Mouse (Mus musculus) CH12.LX (cell line): ENCODE measurements at regions not wholly inside any gene's neighbourhood (a gene's known extent, or its start where the extent isn't known, plus 50 kb on each side); places are given as distances from the start of the nearest gene placed in this dataset.

ENCODE experiments used
- DNase-seq: peaks from one replicate; pipeline ENCODE4 v3.0.0-alpha.2; 2013; ENCODE audit errors: extremely low read depth
- H3K27ac ChIP-seq: 2 replicates; pipeline ENCODE4 v1.5.1; 2012; ENCODE audit warnings: low read depth, mild to moderate bottlenecking, control low read depth, moderate library complexity; ENCODE audit not compliant: insufficient read depth
- H3K27me3 ChIP-seq: replicated peaks from 2 replicates; pipeline ENCODE3; 2012; ENCODE audit warnings: inconsistent platforms
- H3K36me3 ChIP-seq, 2 experiments: replicated peaks in 1 of 2; 2 replicates each; pipeline versions ENCODE3 to v1.6.1; 2012; ENCODE audit warnings: inconsistent platforms in 1 of 2, low read length in 1 of 2, mild to moderate bottlenecking in 1 of 2, mixed read lengths in 1 of 2, moderate library complexity in 1 of 2; ENCODE audit not compliant: control insufficient read depth in 1 of 2, insufficient read depth in 1 of 2
- H3K4me1 ChIP-seq, 2 experiments: 2 replicates each; pipeline ENCODE4 v1.6.1; 2012; ENCODE audit warnings: inconsistent platforms in 1 of 2, moderate library complexity in 1 of 2; ENCODE audit not compliant: insufficient read depth in 2 of 2, control insufficient read depth in 1 of 2
- H3K4me2 ChIP-seq: 2 replicates; pipeline ENCODE4 v1.6.1; 2012; ENCODE audit warnings: low read depth, mild to moderate bottlenecking, control low read depth; ENCODE audit not compliant: poor library complexity, insufficient read depth, severe bottlenecking
- H3K4me3 ChIP-seq, 3 experiments: fragments of 150-350 bp in 1 of 3; sonication (generic) in 1 of 3; replicated peaks in 1 of 3; 2 replicates each; pipeline versions ENCODE3 to v1.5.1; 2011 to 2012; ENCODE audit warnings: low read depth in 2 of 3, low read length in 2 of 3, mild to moderate bottlenecking in 2 of 3, moderate library complexity in 2 of 3, control low read depth in 1 of 3, improper control_type of control experiment in 1 of 3, inconsistent platforms in 1 of 3, mixed read lengths in 1 of 3; ENCODE audit not compliant: poor library complexity in 1 of 3
- H3K79me2 ChIP-seq: replicated peaks from 2 replicates; pipeline ENCODE4 v1.6.1; 2012; ENCODE audit warnings: mild to moderate bottlenecking, moderate library complexity; ENCODE audit not compliant: control insufficient read depth, poor library complexity, insufficient read depth, severe bottlenecking; ENCODE audit errors: extremely low read depth
- H3K9ac ChIP-seq: 2 replicates; pipeline ENCODE4 v1.6.1; 2012; ENCODE audit warnings: low read depth, mild to moderate bottlenecking, control low read depth, moderate library complexity; ENCODE audit not compliant: insufficient read depth
- H3K9me3 ChIP-seq: replicated peaks from 2 replicates; pipeline ENCODE3; 2012; ENCODE audit warnings: low read length, inconsistent platforms, mixed read lengths
- CHD1 ChIP-seq: IDR thresholded peaks from 2 replicates; pipeline ENCODE4 v1.6.1; 2012; ENCODE audit warnings: low read depth, low read length, improper control_type of control experiment, inconsistent platforms
- CHD2 ChIP-seq: IDR thresholded peaks from 2 replicates; pipeline ENCODE4 v1.6.1; 2011; ENCODE audit warnings: low read length, improper control_type of control experiment
- E2F4 ChIP-seq: IDR thresholded peaks from 2 replicates; pipeline ENCODE4 v1.6.1; 2011; ENCODE audit warnings: low read depth, low read length, improper control_type of control experiment; ENCODE audit not compliant: insufficient replicate concordance
- ELF1 ChIP-seq: IDR thresholded peaks from 2 replicates; pipeline ENCODE4 v1.6.1; 2014; ENCODE audit warnings: low read depth, mild to moderate bottlenecking, inconsistent platforms, low read length, improper control_type of control experiment
- ETS1 ChIP-seq: conservative IDR thresholded peaks from 2 replicates; pipeline ENCODE4 v1.6.1; 2012; ENCODE audit warnings: low read depth, mild to moderate bottlenecking, inconsistent platforms, low read length, improper control_type of control experiment, moderate library complexity
- GABPA ChIP-seq: IDR thresholded peaks from 2 replicates; pipeline ENCODE4 v1.6.1; 2012; ENCODE audit warnings: low read depth, low read length, improper control_type of control experiment, inconsistent platforms; ENCODE audit not compliant: insufficient replicate concordance
- HCFC1 ChIP-seq: IDR thresholded peaks from 2 replicates; pipeline ENCODE4 v1.6.1; 2012; ENCODE audit warnings: low read depth, mild to moderate bottlenecking, inconsistent platforms, low read length, improper control_type of control experiment
- IRF4 ChIP-seq: IDR thresholded peaks from 2 replicates; pipeline ENCODE4 v1.6.1; 2014; ENCODE audit warnings: low read depth, mild to moderate bottlenecking, inconsistent platforms, low read length, improper control_type of control experiment
- JUND ChIP-seq: conservative IDR thresholded peaks from 2 replicates; pipeline ENCODE4 v1.6.1; 2011; ENCODE audit warnings: low read depth, low read length, improper control_type of control experiment
- MAFK ChIP-seq: IDR thresholded peaks from 2 replicates; pipeline ENCODE4 v1.6.1; 2011; ENCODE audit warnings: low read length, improper control_type of control experiment; ENCODE audit not compliant: insufficient replicate concordance
- MAX ChIP-seq: IDR thresholded peaks from 2 replicates; pipeline ENCODE4 v1.6.1; 2011; ENCODE audit warnings: low read length, improper control_type of control experiment
- MEF2A ChIP-seq: IDR thresholded peaks from 2 replicates; pipeline ENCODE4 v1.6.1; 2014; ENCODE audit warnings: low read depth, mild to moderate bottlenecking, inconsistent platforms, low read length, improper control_type of control experiment, borderline replicate concordance
- MXI1 ChIP-seq: IDR thresholded peaks from 2 replicates; pipeline ENCODE4 v1.6.1; 2011; ENCODE audit warnings: mild to moderate bottlenecking, low read depth, low read length, improper control_type of control experiment
- MYC ChIP-seq: IDR thresholded peaks from 2 replicates; pipeline ENCODE4 v1.6.1; 2011; ENCODE audit warnings: low read depth, mild to moderate bottlenecking, improper control_type of control experiment, low read length
- NELFE ChIP-seq: IDR thresholded peaks from 2 replicates; pipeline ENCODE4 v1.6.1; 2011; ENCODE audit warnings: low read depth, low read length, improper control_type of control experiment
- PAX5 ChIP-seq: IDR thresholded peaks from 2 replicates; pipeline ENCODE4 v1.6.1; 2012; ENCODE audit warnings: low read length, inconsistent platforms, mixed read lengths
- POLR2A ChIP-seq: IDR thresholded peaks from 2 replicates; pipeline ENCODE4 v1.6.1; 2011; ENCODE audit warnings: low read depth, mild to moderate bottlenecking, improper control_type of control experiment, low read length
- POLR2AphosphoS2 ChIP-seq: IDR thresholded peaks from 2 replicates; pipeline ENCODE4 v1.6.1; 2011; ENCODE audit warnings: low read depth, low read length, improper control_type of control experiment
- SIN3A ChIP-seq: IDR thresholded peaks from 2 replicates; pipeline ENCODE4 v1.6.1; 2012; ENCODE audit warnings: low read length, improper control_type of control experiment, inconsistent platforms
- SMC3 ChIP-seq: IDR thresholded peaks from 2 replicates; pipeline ENCODE4 v1.6.1; 2011; ENCODE audit warnings: low read depth, low read length, improper control_type of control experiment
- TBP ChIP-seq: conservative IDR thresholded peaks from 2 replicates; pipeline ENCODE4 v1.6.1; 2011; ENCODE audit warnings: low read depth, low read length, improper control_type of control experiment
- TCF12 ChIP-seq: IDR thresholded peaks from 2 replicates; pipeline ENCODE4 v1.6.1; 2014; ENCODE audit warnings: low read depth, mild to moderate bottlenecking, inconsistent platforms, low read length, improper control_type of control experiment
- UBTF ChIP-seq: IDR thresholded peaks from 2 replicates; pipeline ENCODE4 v1.6.1; 2012; ENCODE audit warnings: low read depth, mild to moderate bottlenecking, inconsistent platforms, low read length, improper control_type of control experiment, moderate library complexity
- USF2 ChIP-seq: conservative IDR thresholded peaks from 2 replicates; pipeline ENCODE4 v1.6.1; 2011; ENCODE audit warnings: low read depth, low read length, improper control_type of control experiment
- ZKSCAN1 ChIP-seq: IDR thresholded peaks from 2 replicates; pipeline ENCODE4 v1.6.1; 2012; ENCODE audit warnings: low read depth, inconsistent platforms, low read length, improper control_type of control experiment, borderline replicate concordance
- dilution Hi-C: fragments of 300-500 bp; cut with MboI; formaldehyde crosslinking; loops from 2 replicates; pipeline ENCODE4 v1.14.3; 2020; ENCODE audit warnings: low sequenced_read_pairs; ENCODE audit not compliant: extremely low pct_unique_long_range_greater_than_20kb, extremely low pct_ligation_motif_present
- in situ Hi-C: fragments of 300-500 bp; cut with MboI; formaldehyde crosslinking; loops from 3 replicates; pipeline ENCODE4 v1.14.3; 2019; ENCODE audit warnings: low sequenced_read_pairs, low pct_ligation_motif_present, low pct_unique_long_range_greater_than_20kb, mixed read lengths

GRCm38 (mm10) chr12:70608672-70609071 is 155.8 kb downstream of the Tmx1 start:
- H3K9me3 ChIP-seq, result no peaks in the 10 kb centered on the region
- no peaks in the 10 kb centered on the region for H3K79me2 ChIP-seq
- H3K27ac ChIP-seq, result no peak overlapping the region
- dilution Hi-C loops, result no loop called here
- no peaks in the 10 kb centered on the region for H3K27me3 ChIP-seq
- TF ChIP-seq POLR2A, result no peak
- no peak for TF ChIP-seq IRF4
- no peak for TF ChIP-seq HCFC1
- no peak for TF ChIP-seq TBP
- no peak for TF ChIP-seq UBTF
- no peak for TF ChIP-seq USF2
- TF ChIP-seq MAX, result no peak
- no peak for TF ChIP-seq NELFE
- TF ChIP-seq CHD1, result no peak
- TF ChIP-seq ZKSCAN1, result no peak
- TF ChIP-seq ELF1, result no peak
- TF ChIP-seq POLR2AphosphoS2, result no peak
- no peak for TF ChIP-seq SMC3
- no peak for TF ChIP-seq MEF2A
- H3K4me1 ChIP-seq, result peaks cover 0 to 4% of the 10 kb centered on the region in 2 experiments; a peak in 1 of 4 replicates
- no peaks in the 10 kb centered on the region for H3K36me3 ChIP-seq
- no peak overlapping the region for H3K4me3 ChIP-seq
- no peak overlapping the region for H3K4me2 ChIP-seq
- in situ Hi-C loops, result no loop called here
- H3K9ac ChIP-seq, result no peak overlapping the region
- DNase-seq, result no peak

GRCm38 (mm10) chr12:70609116-70609871 is 156.4 kb downstream of the Tmx1 start:
- Histone ChIP-seq H3K4me1 (peaks cover 0 to 4% of the 10 kb centered on the region in 2 experiments; a peak in 1 of 4 replicates), H3K9me3 (no peaks in the 10 kb centered on the region), H3K9ac (no peak overlapping the region), H3K27ac (no peak overlapping the region), H3K4me3 (no peak overlapping the region), H3K36me3 (no peaks in the 10 kb centered on the region), H3K27me3 (no peaks in the 10 kb centered on the region), H3K4me2 (no peak overlapping the region), H3K79me2 (no peaks in the 10 kb centered on the region)
- DNase-seq, result no peak
- in situ Hi-C loops, result no loop called here
- dilution Hi-C loops, result no loop called here
- no peak for TF ChIP-seq PAX5
- TF ChIP-seq MXI1, result no peak
- no peak for TF ChIP-seq MAFK
- no peak for TF ChIP-seq SIN3A
- no peak for TF ChIP-seq MAX
- TF ChIP-seq IRF4, result no peak
- no peak for TF ChIP-seq JUND
- TF ChIP-seq TCF12, result no peak
- TF ChIP-seq GABPA, result no peak
- TF ChIP-seq CHD2, result no peak
- no peak for TF ChIP-seq TBP
- no peak for TF ChIP-seq HCFC1
- no peak for TF ChIP-seq MYC
- TF ChIP-seq MEF2A, result no peak
- TF ChIP-seq POLR2AphosphoS2, result no peak
- TF ChIP-seq ETS1, result no peak
- TF ChIP-seq E2F4, result no peak
